Mouse (Mus musculus) erythroblast, embryonic 14.5 days (primary cell): ENCODE measurements around the gene Gm5797. TPM values are rescaled to one million over a fixed set of nuclear protein-coding genes. Genes with fewer than 3 reads are reported as not detected.
"Not testable (repeated sequence)": the region's sequence is repeated elsewhere in the genome, so short reads cannot be mapped to it uniquely, and the experiment has no call there.

Experiments
- H3K27me3 ChIP-seq: 2 replicates; pipeline ENCODE4 v1.6.1; 2012; ENCODE audit warnings: inconsistent platforms; ENCODE audit not compliant: control insufficient read depth
- H3K36me3 ChIP-seq: 2 replicates; pipeline ENCODE4 v1.6.1; 2012; ENCODE audit warnings: mild to moderate bottlenecking, inconsistent platforms; ENCODE audit not compliant: control insufficient read depth
- H3K4me1 ChIP-seq: 2 replicates; pipeline ENCODE4 v1.6.1; 2012; ENCODE audit warnings: inconsistent platforms; ENCODE audit not compliant: control insufficient read depth
- H3K4me3 ChIP-seq: replicated peaks from 2 replicates; pipeline ENCODE3; 2012; ENCODE audit warnings: moderate library complexity, mild to moderate bottlenecking, inconsistent platforms
- H3K9me3 ChIP-seq: 2 replicates; pipeline ENCODE4 v1.6.1; 2012; ENCODE audit warnings: low read length, inconsistent platforms, mixed read lengths; ENCODE audit not compliant: control insufficient read depth
- polyA plus RNA-seq: library from polyadenylated mRNA; stranded (reverse); fragments of >175 nt; gene quantifications from 2 replicates; pipeline ENCODE4 v1.2.3, GENCODE M21; 2012

The Gm5797 gene
- not detected in 2 replicates for polyA plus RNA-seq

- H3K4me1 ChIP-seq, H3K9me3 ChIP-seq, H3K27me3 ChIP-seq, H3K4me3 ChIP-seq, H3K36me3 ChIP-seq: not testable (repeated sequence)
Observed at GRCm38 (mm10) chr14:7332295-7332694, at the start of gene Gm5797. Gene Gm5797 (minus strand): TSS chr14:7332395.

DNA sequence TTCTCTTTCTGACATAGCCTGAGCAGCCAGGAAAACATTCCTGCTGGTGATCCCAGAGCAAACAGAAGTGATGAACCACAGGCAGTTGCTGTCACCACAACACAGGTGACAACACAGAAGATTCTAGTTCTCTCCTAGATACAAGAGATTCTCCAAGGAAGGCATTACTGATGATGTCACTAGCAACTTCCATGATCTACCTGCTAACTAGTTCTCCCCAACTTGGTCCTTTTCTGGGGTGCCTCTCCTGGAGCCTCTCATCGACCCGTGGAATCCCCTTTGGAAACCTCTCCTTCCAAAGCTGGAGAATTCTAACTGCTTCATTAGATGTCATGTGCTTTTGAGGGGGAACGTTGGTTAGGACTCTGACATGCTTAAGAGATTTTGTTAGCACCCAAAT is 32.8 kb upstream of the Gm5797 start, which contains the start of gene Gm8374:
Gm8374 (minus strand) TSS at position 101 of the 400 bp plus-strand sequence.
- not testable (repeated sequence) for H3K27me3 ChIP-seq

GRCm38 (mm10) chr14:7315093-7315492 is 17.1 kb downstream of the Gm5797 start:
- not testable (repeated sequence) for H3K4me3 ChIP-seq, H3K27me3 ChIP-seq, H3K36me3 ChIP-seq, H3K4me1 ChIP-seq, H3K9me3 ChIP-seq

More for the DNA sequence above, 32.8 kb upstream of the Gm5797 start, which contains the start of gene Gm8374:
- not testable (repeated sequence) for H3K36me3 ChIP-seq, H3K9me3 ChIP-seq, H3K4me1 ChIP-seq, H3K4me3 ChIP-seq

GRCm38 (mm10) chr14:7314661-7315060 is 17.5 kb downstream of the Gm5797 start, which contains the start of gene Gm3739:
Gene Gm3739 (minus strand): TSS chr14:7315049.
- H3K36me3 ChIP-seq, H3K9me3 ChIP-seq, H3K4me1 ChIP-seq, H3K27me3 ChIP-seq, H3K4me3 ChIP-seq: not testable (repeated sequence)

Other genes with a start within 250 kb of the Gm5797 start
- not detected in 2 replicates for gene Gm3696, start 231.8 kb downstream of the Gm5797 start, polyA plus RNA-seq
- not detected in 2 replicates for gene Gm6676, start 207.0 kb downstream of the Gm5797 start, polyA plus RNA-seq
- not detected in 2 replicates for gene Gm3512, start 157.9 kb downstream of the Gm5797 start, polyA plus RNA-seq
- not detected in 2 replicates for gene Gm16434, start 137.9 kb downstream of the Gm5797 start, polyA plus RNA-seq
- not detected in 2 replicates for gene Gm3727, start 67.7 kb downstream of the Gm5797 start, polyA plus RNA-seq
- not detected in 2 replicates for gene Gm3739, start 17.3 kb downstream of the Gm5797 start, polyA plus RNA-seq
- not detected in 2 replicates for gene Gm8374, start 32.7 kb upstream of the Gm5797 start, polyA plus RNA-seq
- not detected in 2 replicates for gene Gm3755, start 118.5 kb upstream of the Gm5797 start, polyA plus RNA-seq
- not detected in 2 replicates for gene Gm3752, start 151.4 kb upstream of the Gm5797 start, polyA plus RNA-seq
- not detected in 2 replicates for gene Gm3558, start 236.2 kb upstream of the Gm5797 start, polyA plus RNA-seq